Mouse (Mus musculus): ENCODE data around the gene Fam102a.

Gene Fam102a

DNA sequence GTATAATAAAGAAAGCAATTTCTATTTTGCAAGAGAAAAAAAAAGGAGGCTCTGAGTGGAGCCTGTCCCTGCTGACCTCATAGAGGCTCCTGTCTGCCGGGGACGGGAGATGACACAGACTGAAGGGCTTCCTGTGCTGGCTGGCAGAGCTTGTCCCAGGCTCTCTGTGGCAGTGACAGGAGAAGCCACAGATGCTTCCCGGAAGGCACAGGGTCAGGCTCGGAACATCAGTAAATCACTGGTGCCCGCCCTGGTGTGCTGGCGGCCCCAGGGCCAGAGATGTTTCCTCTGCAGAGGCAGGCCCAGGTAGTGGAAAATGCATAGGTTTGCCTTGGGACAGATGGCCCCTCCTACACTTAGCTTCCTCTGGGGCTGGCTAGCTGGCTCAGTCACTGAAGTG lies 20.8 kb upstream of the Fam102a start:
- peak; percentile 44 for DNase-seq (ENCODE audit: low read depth, low spot score)

GRCm38 (mm10) chr2:32517233-32517867 lies 17.8 kb upstream of the Fam102a start:
- peak; percentile 49 for DNase-seq (ENCODE audit: low read depth, low spot score)

DNA sequence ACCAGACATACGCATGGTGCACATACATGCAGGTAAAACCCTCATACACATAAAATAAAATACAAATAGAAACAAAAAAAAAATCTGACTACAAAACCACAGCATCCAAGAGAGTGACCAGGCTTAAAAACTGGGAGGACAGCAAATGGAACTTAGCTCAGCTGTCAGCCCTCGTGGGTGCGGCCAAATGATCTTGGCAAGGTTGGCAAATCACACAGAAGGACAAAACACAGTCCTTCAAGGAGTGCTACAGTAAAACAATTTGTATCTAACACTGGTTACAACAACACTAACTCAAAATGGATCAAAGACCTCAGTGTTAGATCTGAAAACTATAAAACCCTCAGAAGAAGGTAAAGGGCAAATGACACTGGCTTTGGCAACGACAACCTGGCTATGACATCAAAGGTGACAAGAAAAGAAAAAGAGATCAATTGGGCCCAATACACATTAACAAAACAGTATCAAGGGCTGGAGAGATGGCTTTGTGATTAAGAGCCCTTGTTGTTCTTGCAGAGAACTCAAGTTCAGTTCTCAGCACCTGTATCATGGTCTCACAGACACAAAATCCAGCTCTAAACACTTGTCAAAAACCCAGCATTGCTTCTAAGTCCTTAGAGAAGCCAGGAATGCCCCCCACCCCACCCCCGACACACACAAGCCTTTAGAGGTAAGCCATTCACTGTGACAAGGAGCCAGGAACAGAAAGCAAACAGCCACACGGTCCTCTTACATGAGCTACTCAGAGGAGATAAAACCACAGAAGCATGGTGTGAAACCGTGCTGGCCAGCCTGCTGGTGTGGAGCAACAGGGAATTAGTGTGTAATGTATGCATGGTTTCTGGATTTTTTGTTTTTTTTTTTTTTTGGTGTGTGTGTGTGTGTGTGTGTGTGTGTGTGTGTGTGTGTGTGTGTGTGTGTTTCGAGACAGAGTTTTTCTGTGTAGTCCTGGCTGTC lies 14.8 kb upstream of the Fam102a start:
- no peak for DNase-seq (ENCODE audit: low read depth, low spot score)

DNA sequence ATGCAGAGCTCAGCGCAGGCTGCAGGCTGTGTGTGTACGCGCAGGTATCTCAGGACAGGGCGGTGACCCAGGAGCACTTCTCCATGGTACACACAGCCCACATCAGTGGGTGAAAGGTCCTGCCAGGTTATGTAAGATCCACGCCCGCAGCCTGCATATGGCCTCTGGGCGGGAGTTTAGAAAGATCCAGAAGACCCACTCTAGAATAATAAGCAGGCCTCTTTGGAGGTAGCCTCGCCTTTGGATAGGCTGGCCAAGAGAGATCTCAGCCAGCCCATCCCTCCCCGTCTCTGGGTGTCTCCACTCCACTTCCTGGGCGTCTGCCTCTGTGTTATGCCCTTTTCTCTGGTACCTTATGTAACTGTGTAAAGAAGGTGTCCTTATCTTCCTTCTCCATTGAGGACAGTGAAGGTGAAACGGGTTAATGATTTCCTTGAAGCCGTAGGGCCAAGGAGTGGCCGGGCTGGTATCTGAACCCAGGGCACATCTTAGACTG lies 10.5 kb upstream of the Fam102a start:
- no peak for DNase-seq (ENCODE audit: low read depth, low spot score)

- DNase-seq (ENCODE audit: low read depth, low spot score): no peak
Observed at GRCm38 (mm10) chr2:32525816-32526215, 9.3 kb upstream of the Fam102a start.

GRCm38 (mm10) chr2:32527468-32527966 lies 7.6 kb upstream of the Fam102a start:
- peak; percentile 35 for DNase-seq (ENCODE audit: low read depth, low spot score)

- no peak for DNase-seq (ENCODE audit: low read depth, low spot score)
Observed at GRCm38 (mm10) chr2:32528326-32528725, 6.8 kb upstream of the Fam102a start.

DNA sequence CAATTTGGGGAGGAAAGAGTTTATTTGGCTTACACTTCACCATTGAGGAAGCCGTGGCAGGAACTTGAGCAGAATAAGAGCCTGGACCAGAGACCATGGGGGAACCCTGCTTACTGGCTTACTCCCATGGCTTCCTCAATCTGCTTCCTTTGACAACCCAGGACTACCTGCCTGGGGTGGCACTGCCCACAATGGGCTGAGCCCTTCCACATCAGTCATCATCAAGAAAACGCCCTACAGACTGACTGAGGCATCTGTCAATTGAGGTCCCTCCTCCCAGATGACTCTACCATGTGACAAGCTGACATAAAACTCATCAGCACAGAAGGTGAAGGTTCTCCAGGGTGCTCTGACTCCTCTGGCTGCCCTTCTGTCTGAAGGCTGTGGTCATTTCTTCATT lies 4.7 kb upstream of the Fam102a start:
- DNase-seq (ENCODE audit: low read depth, low spot score): no peak

- no peak for DNase-seq (ENCODE audit: low read depth, low spot score)
Observed at GRCm38 (mm10) chr2:32533163-32533562, 2.0 kb upstream of the Fam102a start.

DNA sequence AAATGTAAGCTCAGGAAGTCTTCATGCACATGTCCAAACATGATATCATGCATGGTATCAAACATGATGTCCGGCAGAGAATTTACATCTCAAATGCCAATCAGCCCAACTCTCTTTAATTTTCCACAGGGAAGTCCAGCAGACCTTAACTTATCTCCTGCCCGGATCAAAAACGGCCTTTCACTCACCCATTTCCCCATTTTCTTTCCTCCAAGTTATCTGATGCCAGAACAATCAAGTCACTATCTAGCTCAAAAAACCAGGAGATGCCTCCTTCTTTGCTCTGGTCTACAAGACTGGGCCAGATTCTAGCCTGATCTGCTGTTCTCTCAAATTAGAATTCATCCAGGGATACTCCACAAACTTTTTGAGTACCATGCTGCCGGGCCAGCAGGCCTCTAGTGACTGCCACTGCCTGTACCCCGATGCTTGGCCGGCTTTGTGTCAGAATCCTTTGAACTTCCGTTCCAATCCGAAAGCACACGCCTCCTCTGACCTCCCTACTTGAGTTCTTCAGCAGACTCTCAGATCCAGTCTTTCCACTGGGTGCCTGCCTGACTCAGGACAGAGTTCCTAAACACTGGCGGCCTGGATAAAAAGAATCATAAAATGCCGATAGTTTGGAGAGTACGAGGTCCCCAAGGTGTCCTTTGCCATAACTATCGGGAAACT lies 935 bp upstream of the Fam102a start:
- peak; percentile 62 for DNase-seq (ENCODE audit: low read depth, low spot score)

DNA sequence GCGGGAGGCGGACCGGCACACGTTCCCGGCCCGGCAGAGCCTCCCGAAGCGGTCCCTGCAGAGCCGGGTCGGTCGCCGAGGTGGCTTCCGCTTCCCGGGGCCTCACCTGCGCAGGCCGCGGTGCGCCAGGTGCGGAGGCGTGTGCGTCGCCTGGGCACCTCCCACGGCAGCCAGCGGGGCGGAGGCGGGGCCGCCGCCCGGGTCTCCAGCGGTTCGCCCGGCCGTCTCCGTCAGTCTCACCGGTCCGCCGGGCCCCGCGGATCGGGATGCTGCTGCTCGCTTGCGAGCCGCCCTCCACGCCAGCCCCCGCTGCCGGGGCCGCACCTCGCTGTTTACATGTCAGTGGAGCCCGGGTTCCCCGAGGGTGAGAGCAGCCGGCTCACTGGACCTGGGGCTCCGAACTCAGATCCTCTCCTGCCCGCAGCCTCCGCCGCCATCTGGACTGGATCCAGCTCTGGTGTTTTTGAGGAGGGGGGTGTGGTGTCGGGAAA lies 414 bp downstream of the Fam102a start:
- peak; percentile 27 for DNase-seq (ENCODE audit: low read depth, low spot score)

DNA sequence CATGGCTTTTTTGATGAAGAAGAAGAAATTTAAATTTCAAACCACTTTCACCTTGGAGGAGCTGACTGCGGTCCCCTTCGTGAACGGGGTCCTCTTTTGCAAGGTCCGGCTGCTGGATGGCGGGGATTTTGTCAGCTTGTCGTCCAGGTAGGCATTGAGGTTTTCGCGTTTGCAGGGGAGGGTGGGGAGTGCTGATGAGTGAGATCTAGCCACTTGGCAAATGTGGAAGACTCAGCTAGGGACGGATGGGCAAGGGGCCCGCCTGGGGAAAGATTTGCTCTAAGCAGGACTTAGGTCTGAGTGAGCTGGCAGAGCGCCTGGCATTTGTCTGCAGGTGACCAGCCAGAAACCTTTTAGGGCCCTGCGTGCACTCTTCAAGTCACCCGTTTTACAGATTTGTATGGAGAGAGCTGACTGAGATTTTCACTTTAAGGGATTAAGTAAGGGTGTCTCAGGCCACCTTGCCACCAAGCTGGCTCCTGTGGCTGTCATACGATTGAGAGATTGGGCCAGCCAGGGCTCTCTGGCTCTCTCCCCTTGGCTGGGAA lies 1.0 kb downstream of the Fam102a start:
- peak; percentile 48 for DNase-seq (ENCODE audit: low read depth, low spot score)

DNA sequence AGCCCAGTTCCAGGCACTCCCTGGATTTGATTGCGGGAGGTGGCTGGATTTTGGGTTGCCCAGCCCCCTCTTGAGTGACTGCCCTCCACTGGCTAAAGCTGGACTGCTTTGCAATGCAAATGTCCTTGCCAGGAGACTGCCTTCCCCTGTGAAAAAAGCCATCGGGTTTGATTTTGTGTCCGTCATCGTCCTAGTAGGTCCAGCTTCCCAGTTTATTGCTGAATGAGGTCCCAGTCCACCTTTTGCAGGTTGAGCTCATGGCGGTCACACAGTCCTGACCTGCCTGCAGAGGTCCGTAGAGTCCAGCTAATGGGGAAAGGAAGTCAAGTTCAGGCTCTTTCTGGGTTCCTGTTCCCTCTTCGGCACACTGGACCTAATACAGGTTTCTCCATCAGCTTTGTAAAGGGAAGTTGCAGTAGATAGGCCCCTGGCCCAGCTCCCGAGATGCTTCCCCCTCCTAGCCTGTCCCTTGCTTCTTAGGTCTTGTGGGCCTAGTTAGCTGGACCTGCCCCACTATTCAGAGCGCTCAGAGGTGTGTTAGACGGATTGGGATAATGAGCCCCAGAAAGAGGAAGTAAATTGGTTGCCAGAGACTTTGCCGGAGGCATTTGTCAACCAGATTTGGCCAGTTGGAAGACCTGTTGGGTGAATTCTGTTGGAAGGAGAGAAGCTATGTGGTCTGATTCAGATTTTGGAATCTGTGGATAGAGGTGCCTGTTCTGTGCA lies 1.7 kb downstream of the Fam102a start:
- DNase-seq (ENCODE audit: low read depth, low spot score): peak; percentile 63

DNA sequence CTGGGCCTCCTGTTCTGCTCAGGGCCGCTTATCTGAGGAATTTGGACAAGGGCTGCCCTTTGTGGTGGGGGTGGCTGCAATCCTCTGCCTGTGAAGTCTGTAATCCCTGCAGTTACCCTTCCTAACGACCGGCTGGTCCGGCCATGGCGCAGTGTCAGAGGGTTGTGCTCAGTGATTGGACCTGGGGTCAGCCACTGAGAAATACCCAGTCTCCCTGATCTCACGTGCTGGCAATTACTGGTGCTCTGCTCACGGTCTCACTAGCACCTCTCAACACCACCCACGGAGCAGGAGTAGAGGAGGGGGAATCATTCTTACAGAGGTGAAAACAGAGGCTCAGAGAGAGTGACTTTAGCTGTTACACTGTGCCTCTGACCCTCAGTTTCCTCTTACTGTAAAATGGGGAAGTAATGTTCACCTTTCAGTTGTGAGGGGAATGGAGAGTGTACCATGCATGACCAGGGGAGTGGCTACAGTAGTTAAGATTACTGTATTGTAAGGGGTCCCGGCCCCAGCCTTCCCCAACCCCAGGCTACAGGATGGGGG lies 2.3 kb downstream of the Fam102a start:
- DNase-seq (ENCODE audit: low read depth, low spot score): no peak

- DNase-seq (ENCODE audit: low read depth, low spot score): no peak
Observed at GRCm38 (mm10) chr2:32537941-32538340, 2.8 kb downstream of the Fam102a start.

- DNase-seq (ENCODE audit: low read depth, low spot score): no peak
Observed at GRCm38 (mm10) chr2:32538461-32538860, 3.3 kb downstream of the Fam102a start.

GRCm38 (mm10) chr2:32539452-32539981 lies 4.4 kb downstream of the Fam102a start:
- DNase-seq (ENCODE audit: low read depth, low spot score): no peak

- no peak for DNase-seq (ENCODE audit: low read depth, low spot score)
Observed at GRCm38 (mm10) chr2:32541333-32541908, 6.3 kb downstream of the Fam102a start.

- no peak for DNase-seq (ENCODE audit: low read depth, low spot score)
Observed at GRCm38 (mm10) chr2:32541986-32542573, 6.9 kb downstream of the Fam102a start.
